Mouse (Mus musculus) liver, embryonic 16.5 days (tissue): ENCODE data around the gene Metap1. TPM values are rescaled to one million over a fixed set of nuclear protein-coding genes. Genes with fewer than 3 reads are reported as not detected.

Source experiments
- ATAC-seq: fragments of 200-750 bp; cut with Nextera tagmentation; 2 replicates; pipeline ENCODE4 v1.8.0; 2017; ENCODE audit warnings: low read depth, mild to moderate bottlenecking, moderate number of reproducible peaks, moderate library complexity
- H3K27ac ChIP-seq: fragments of 300-500 bp; sonication (generic); 2 replicates; pipeline ENCODE4 v1.5.1; 2014; ENCODE audit warnings: mild to moderate bottlenecking, low read length
- H3K27me3 ChIP-seq: fragments of 300-500 bp; sonication (generic); 2 replicates; pipeline ENCODE4 v1.6.1; 2014; ENCODE audit warnings: low read depth, low read length, mixed read lengths; ENCODE audit not compliant: control insufficient read depth, insufficient read depth
- H3K36me3 ChIP-seq: fragments of 300-500 bp; sonication (generic); 2 replicates; pipeline ENCODE4 v1.6.1; 2014; ENCODE audit warnings: mild to moderate bottlenecking; ENCODE audit not compliant: control insufficient read depth, insufficient read depth
- H3K4me1 ChIP-seq: fragments of 300-500 bp; sonication (generic); 2 replicates; pipeline ENCODE4 v1.6.1; 2014; ENCODE audit warnings: low read depth, low read length, mixed read lengths; ENCODE audit not compliant: control insufficient read depth
- H3K4me2 ChIP-seq: fragments of 300-500 bp; sonication (generic); 2 replicates; pipeline ENCODE4 v1.6.1; 2014; ENCODE audit warnings: low read depth, low read length, mixed read lengths
- H3K4me3 ChIP-seq: fragments of 300-500 bp; sonication (generic); 2 replicates; pipeline ENCODE4 v1.5.1; 2014; ENCODE audit warnings: low read depth, mild to moderate bottlenecking, low read length
- H3K9ac ChIP-seq: fragments of 300-500 bp; sonication (generic); 2 replicates; pipeline ENCODE4 v1.6.1; 2014; ENCODE audit warnings: low read depth, low read length
- H3K9me3 ChIP-seq: fragments of 300-500 bp; sonication (generic); replicated peaks from 2 replicates; pipeline ENCODE4 v1.6.1; 2016; ENCODE audit warnings: low read length; ENCODE audit not compliant: control insufficient read depth
- WGBS: fragments of 180-500 bp; shearing (Covaris S2); extraction: QIAGEN DNeasy Blood & Tissue Kit; methylation state at CpG from one replicate; pipeline ENCODE4 v1.1.7; 2014; ENCODE audit not compliant: insufficient replicate concordance; 5-methylcytosine and 5-hydroxymethylcytosine counted together
- polyA plus RNA-seq: library from polyadenylated mRNA; unstranded; fragments of >200 nt; fragmentation: Nextera tagmentation; extraction: Ambion mirVana; gene quantifications from 2 replicates; pipeline ENCODE4 v1.2.1, GENCODE M21; 2015

Metap1 gene
- polyA plus RNA-seq, 1 experiment from 2014 or later: 19.0 TPM

DNA sequence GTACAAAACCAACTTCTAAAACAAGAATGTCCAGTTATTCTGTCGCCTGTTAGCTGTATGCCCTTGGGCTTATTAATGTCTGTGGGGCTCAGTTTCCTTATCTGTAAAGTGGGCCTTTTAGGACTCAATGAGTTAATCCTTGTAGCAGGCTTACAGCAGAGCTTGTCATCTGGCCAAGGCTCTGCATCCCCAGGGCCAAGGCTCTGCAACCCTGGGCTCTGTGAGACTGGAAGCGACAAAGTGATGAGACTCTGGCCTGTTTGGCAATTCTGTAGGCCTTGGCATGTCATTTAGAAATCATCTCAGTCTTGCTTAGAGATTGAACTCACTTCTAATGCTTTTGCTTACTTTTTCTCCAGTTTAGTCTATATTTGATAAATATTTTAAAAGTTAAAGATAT lies 20.3 kb upstream of the Metap1 start:
- Histone ChIP-seq H3K27me3 (no peaks in the 10 kb centered on the region), H3K4me1 (no peaks in the 10 kb centered on the region), H3K36me3 (no peaks in the 10 kb centered on the region), H3K9me3 (no peaks in the 10 kb centered on the region), H3K27ac (no peak overlapping the region), H3K9ac (no peak overlapping the region), H3K4me2 (no peak overlapping the region), H3K4me3 (no peak overlapping the region)
- 67% methylated on average over 2 of the region's 2 CpGs for WGBS
- ATAC-seq: no peak

GRCm38 (mm10) chr3:138506749-138507148 lies 17.4 kb upstream of the Metap1 start:
- H3K36me3 ChIP-seq: no peaks in the 10 kb centered on the region
- no peak overlapping the region for H3K9ac ChIP-seq
- no peaks in the 10 kb centered on the region for H3K4me1 ChIP-seq
- WGBS: 57% methylated on average over 6 of the region's 6 CpGs
- H3K4me2 ChIP-seq: no peak overlapping the region
- no peak overlapping the region for H3K4me3 ChIP-seq
- no peaks in the 10 kb centered on the region for H3K27me3 ChIP-seq
- H3K27ac ChIP-seq: no peak overlapping the region
- ATAC-seq: no peak
- H3K9me3 ChIP-seq: no peaks in the 10 kb centered on the region

DNA sequence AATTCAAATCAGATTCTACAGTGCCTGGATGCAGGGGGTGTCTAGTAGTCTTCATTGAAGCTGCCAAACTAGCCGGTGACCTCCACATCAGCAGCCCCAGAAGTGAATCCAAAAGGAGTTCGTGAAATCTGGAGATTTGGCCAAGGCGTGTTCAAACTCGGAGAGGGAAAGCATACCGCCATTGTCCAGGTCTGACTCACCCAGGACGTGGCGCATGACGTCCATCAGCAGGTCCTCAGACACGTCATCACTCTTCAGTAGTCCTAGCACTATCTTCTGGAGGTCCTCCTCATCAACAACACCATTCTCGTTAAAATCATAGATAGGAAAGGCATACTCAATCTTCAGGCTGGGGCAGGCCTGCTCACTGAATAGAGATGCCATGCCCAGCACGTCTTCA lies 14.4 kb upstream of the Metap1 start:
- no peaks in the 10 kb centered on the region for H3K27me3 ChIP-seq
- H3K27ac ChIP-seq: no peak overlapping the region
- no peaks in the 10 kb centered on the region for H3K36me3 ChIP-seq
- ATAC-seq: no peak
- no peaks in the 10 kb centered on the region for H3K4me1 ChIP-seq
- no peak overlapping the region for H3K4me3 ChIP-seq
- no peak overlapping the region for H3K9ac ChIP-seq
- WGBS: 71% methylated on average over 11 of the region's 11 CpGs
- no peaks in the 10 kb centered on the region for H3K9me3 ChIP-seq
- no peak overlapping the region for H3K4me2 ChIP-seq

DNA sequence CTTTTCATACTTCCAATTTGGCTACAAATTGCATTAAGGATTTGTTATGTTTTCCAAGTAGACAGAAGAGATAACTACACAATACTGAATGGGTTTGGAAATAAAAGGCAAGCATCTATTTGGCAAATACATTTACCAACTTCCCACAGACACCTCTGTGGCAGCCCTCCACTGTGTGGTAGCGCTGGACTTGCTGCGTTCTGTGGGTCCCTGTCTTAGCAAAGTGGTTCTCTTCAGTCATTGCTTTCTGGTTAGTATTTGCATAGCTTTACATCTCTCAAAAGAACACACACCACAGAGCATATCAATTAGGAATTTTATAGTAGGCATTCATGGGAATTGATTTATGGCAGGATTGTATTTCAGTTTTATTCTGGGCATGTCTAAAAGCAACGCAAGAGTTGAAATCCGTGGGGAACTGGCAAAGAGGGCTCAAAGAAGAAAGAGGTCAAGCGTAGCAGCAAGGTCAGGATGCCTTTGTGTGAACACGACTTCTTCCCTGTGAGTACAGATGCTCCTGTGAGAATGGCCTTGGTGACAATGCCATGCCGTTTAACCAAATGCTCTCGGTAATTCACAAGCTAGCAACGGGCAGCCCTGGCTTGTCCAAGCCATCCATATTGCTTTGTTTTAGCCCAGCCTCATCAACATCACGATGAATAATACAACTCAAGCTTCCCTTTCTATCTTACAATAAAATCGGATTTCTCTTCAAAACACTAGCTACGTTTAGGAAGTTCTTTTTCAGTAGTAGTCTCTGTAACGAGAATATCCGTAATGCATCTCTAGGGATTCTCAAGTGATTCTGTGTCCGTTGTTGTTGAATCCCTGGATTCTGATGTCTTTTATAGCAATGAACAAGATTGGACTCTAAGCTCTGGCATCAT lies 10.8 kb upstream of the Metap1 start:
- H3K36me3 ChIP-seq: no peaks in the 10 kb centered on the region
- H3K4me1 ChIP-seq: peaks cover 6% of the 10 kb centered on the region
- no peak overlapping the region for H3K4me2 ChIP-seq
- no peak overlapping the region for H3K27ac ChIP-seq
- H3K9ac ChIP-seq: no peak overlapping the region
- no peak overlapping the region for H3K4me3 ChIP-seq
- H3K9me3 ChIP-seq: no peaks in the 10 kb centered on the region
- no peaks in the 10 kb centered on the region for H3K27me3 ChIP-seq
- ATAC-seq: no peak
- 73% methylated on average over 15 of the region's 15 CpGs for whole genome bisulfite sequencing

- H3K9ac ChIP-seq: no peak overlapping the region
- H3K27ac ChIP-seq: no peak overlapping the region
- H3K4me2 ChIP-seq: no peak overlapping the region
- no peak overlapping the region for H3K4me3 ChIP-seq
- no peaks in the 10 kb centered on the region for H3K36me3 ChIP-seq
- peaks cover 14% of the 10 kb centered on the region for H3K4me1 ChIP-seq
- no peaks in the 10 kb centered on the region for H3K9me3 ChIP-seq
- 68% methylated on average over 4 of the region's 4 CpGs for WGBS
- ATAC-seq: no peak
- no peaks in the 10 kb centered on the region for H3K27me3 ChIP-seq
These were observed 9.4 kb upstream of the Metap1 start for GRCm38 (mm10) chr3:138498731-138499130.

DNA sequence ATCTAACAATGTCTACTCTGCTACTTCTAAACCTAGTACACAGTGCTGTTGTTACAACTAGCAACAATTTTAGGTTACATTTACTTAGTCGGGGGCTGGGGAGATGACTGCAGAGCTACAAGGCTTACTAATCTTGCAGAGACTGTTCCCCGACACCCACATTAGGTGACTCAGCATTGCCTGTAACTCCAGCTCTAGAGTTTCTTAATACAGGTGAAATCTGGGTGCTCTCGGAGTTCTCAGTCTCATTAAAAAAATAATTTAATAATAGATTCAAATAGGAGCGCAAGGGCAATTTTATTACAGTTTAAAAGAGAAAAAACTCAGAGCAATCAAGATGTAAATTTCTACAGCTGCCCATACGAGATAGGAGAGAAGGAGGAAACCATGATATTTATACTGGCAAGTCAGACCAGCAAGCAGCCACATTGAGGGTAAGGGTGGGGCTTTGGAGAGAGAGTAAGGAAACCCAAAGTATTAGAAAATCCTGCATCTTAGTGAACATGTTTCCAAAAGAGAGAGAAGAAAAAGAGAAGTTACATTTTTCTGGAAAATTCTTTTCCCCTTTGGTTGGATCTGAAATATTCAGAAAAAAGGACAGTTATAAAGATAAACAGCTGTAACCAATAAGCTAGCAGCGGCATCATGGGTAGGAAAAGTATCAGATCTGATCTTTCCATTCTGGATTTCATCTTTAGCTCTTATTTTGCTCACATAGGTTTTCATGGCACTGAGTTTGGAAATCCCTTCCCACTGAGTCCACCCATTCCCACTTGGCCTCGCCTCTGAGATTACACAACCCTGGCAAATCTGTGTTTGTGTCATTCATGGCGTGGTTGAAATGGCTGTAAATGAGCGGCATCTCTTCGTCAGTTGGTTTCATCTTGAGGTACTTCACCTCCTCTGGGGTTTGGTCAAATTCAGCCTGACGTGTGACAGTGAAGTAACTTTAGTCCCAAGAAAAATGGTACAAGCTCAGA lies 6.1 kb upstream of the Metap1 start:
- Histone ChIP-seq H3K9ac (no peak overlapping the region), H3K9me3 (no peaks in the 10 kb centered on the region), H3K27ac (no peak overlapping the region), H3K4me2 (no peak overlapping the region), H3K27me3 (no peaks in the 10 kb centered on the region), H3K4me1 (peaks cover 14% of the 10 kb centered on the region), H3K4me3 (no peak overlapping the region), H3K36me3 (no peaks in the 10 kb centered on the region)
- 35% methylated on average over 11 of the region's 11 CpGs for WGBS
- peak; percentile 70 for ATAC-seq

DNA sequence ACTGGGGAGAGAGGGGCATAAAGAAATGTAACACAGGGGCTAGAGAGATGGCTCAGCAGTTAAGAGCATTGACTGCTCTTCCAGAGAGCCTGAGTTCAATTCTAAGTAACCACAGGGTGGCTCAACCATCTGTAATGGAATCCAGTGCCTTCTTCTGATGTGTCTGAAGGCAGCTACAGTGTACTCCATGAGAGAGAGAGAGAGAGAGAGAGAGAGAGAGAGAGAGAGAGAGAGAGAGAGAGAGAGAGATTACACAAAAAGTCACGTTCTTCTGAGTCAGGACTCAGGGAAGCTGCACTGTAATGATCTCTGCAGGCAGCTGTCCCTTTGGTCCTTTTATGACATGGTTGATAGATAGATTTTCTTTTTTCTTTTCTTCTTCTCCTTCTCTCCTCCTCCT lies 5.2 kb upstream of the Metap1 start:
- Histone ChIP-seq H3K27me3 (no peaks in the 10 kb centered on the region), H3K4me2 (no peak overlapping the region), H3K9ac (no peak overlapping the region), H3K9me3 (no peaks in the 10 kb centered on the region), H3K4me1 (peaks cover 18% of the 10 kb centered on the region), H3K27ac (no peak overlapping the region; the same call in 1 of the 2 replicates), H3K4me3 (no peak overlapping the region), H3K36me3 (no peaks in the 10 kb centered on the region)
- WGBS: 0% methylated on average over 1 of the region's 1 CpGs
- ATAC-seq: no peak

DNA sequence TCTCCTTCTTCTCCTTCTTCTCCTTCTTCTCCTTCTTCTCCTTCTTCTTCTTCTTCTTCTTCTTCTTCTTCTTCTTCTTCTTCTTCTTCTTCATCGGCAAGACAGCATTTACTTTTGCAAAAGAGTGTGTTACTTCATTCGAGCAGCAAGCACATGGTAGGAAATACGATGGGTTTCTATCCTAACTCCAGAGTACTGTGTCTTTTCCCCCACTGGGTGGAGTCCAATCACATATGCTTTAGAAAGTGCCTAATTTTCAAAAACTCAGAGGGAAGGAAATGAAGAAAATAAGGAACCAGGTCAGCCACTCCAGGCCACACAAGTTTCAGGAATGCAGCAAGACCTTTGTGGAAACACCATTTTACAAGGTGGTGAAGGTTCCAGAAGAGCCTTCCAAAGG lies 4.4 kb upstream of the Metap1 start:
- no peak overlapping the region for H3K4me3 ChIP-seq
- no peak overlapping the region for H3K27ac ChIP-seq
- no peak for ATAC-seq
- H3K36me3 ChIP-seq: no peaks in the 10 kb centered on the region
- H3K9ac ChIP-seq: no peak overlapping the region
- 42% methylated on average over 3 of the region's 3 CpGs for WGBS
- H3K4me2 ChIP-seq: no peak overlapping the region
- no peaks in the 10 kb centered on the region for H3K27me3 ChIP-seq
- peaks cover 18% of the 10 kb centered on the region for H3K4me1 ChIP-seq
- no peaks in the 10 kb centered on the region for H3K9me3 ChIP-seq

DNA sequence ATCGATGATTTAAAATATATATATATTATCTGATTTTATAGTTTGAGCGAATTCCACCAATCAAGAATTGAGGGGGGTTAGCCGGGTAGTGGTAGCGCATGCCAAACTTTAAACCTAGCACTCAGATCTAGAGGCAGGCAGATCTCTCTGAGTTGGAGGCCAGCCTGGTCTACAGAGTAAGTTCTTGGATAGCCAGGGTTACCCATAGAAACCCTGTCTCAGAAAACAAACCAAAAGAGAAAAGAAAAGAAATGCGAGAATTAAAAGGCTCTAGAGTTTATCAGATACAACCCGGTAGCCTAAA lies 671 bp upstream of the Metap1 start:
- H3K36me3 ChIP-seq: no peaks in the 10 kb centered on the region; the same call in 1 of the 2 replicates
- whole genome bisulfite sequencing: 4% methylated on average over 6 of the region's 6 CpGs
- H3K4me3 ChIP-seq: peak overlapping the region; percentile 72
- no peaks in the 10 kb centered on the region for H3K9me3 ChIP-seq
- peak overlapping the region; percentile 60 for H3K9ac ChIP-seq
- H3K27ac ChIP-seq: peak overlapping the region; percentile 56; the same call in 1 of the 2 replicates
- peaks cover 20% of the 10 kb centered on the region for H3K4me1 ChIP-seq
- H3K27me3 ChIP-seq: no peaks in the 10 kb centered on the region
- no peak for ATAC-seq
- peak overlapping the region; percentile 95 for H3K4me2 ChIP-seq
